Mouse (Mus musculus) forebrain, embryonic 14.5 days (tissue): ENCODE data around the gene Ctsw. TPM values are rescaled to one million over a fixed set of nuclear protein-coding genes. Genes with fewer than 3 reads are reported as not detected.

Experiments used
- ATAC-seq: fragments of 200-750 bp; cut with Nextera tagmentation; 2 replicates; pipeline ENCODE4 v1.8.0; 2017; ENCODE audit warnings: mild to moderate bottlenecking, moderate library complexity
- DNase-seq: peaks from one replicate; pipeline ENCODE4 v3.0.0-alpha.2; 2015; ENCODE audit warnings: low spot score
- H3K27ac ChIP-seq: fragments of 300-500 bp; sonication (generic); 2 replicates; pipeline ENCODE4 v1.5.1; 2014; ENCODE audit warnings: low read depth, mild to moderate bottlenecking, control low read depth, low read length, moderate library complexity
- H3K27me3 ChIP-seq: fragments of 300-500 bp; sonication (generic); replicated peaks from 2 replicates; pipeline ENCODE4 v1.6.1; 2014; ENCODE audit warnings: low read length, control low read depth, mixed read lengths; ENCODE audit not compliant: control insufficient read depth, insufficient read depth
- H3K36me3 ChIP-seq: fragments of 300-500 bp; sonication (generic); 2 replicates; pipeline ENCODE4 v1.6.1; 2014; ENCODE audit warnings: low read length, control low read depth; ENCODE audit not compliant: control insufficient read depth, insufficient read depth
- H3K4me1 ChIP-seq: fragments of 300-500 bp; sonication (generic); 2 replicates; pipeline ENCODE4 v1.6.1; 2014; ENCODE audit warnings: antibody characterized with exemption, low read length, control low read depth; ENCODE audit not compliant: control insufficient read depth, insufficient read depth
- H3K4me2 ChIP-seq: fragments of 300-500 bp; sonication (generic); 2 replicates; pipeline ENCODE4 v1.6.1; 2014; ENCODE audit warnings: mild to moderate bottlenecking, control low read depth, low read length
- H3K4me3 ChIP-seq: fragments of 300-500 bp; sonication (generic); 2 replicates; pipeline ENCODE4 v1.5.1; 2014; ENCODE audit warnings: low read depth, low read length, control low read depth
- H3K9ac ChIP-seq: fragments of 300-500 bp; sonication (generic); 2 replicates; pipeline ENCODE4 v1.6.1; 2014; ENCODE audit warnings: mild to moderate bottlenecking, low read length, control low read depth, moderate library complexity
- H3K9me3 ChIP-seq: fragments of 300-500 bp; sonication (generic); replicated peaks from 2 replicates; pipeline ENCODE4 v1.6.1; 2016; ENCODE audit warnings: low read length, control low read depth, mixed read lengths; ENCODE audit not compliant: control insufficient read depth
- WGBS: fragments of 180-500 bp; shearing (Covaris S2); extraction: QIAGEN DNeasy Blood & Tissue Kit; methylation state at CpG from one replicate; pipeline ENCODE4 v1.1.7; 2014; 5-methylcytosine and 5-hydroxymethylcytosine counted together
- polyA plus RNA-seq: library from polyadenylated mRNA; unstranded; fragments of >200 nt; fragmentation: Nextera tagmentation; extraction: Ambion mirVana; gene quantifications from 2 replicates; pipeline ENCODE4 v1.2.1, GENCODE M21; 2014

Ctsw gene
- polyA plus RNA-seq, 1 experiment from 2014 or later = 5.3 TPM

GRCm38 (mm10) chr19:5460465-5460911 is 7.8 kb downstream of the Ctsw start, which contains the start of gene Fibp:
Gene Fibp, plus strand, starts transcription at chr19:5460615.
- Histone ChIP-seq H3K4me3 (peak within 1 kb of the TSS; percentile 81), H3K4me2 (peak within 1 kb of the TSS; percentile 92), H3K9me3 (no peaks in the 10 kb centered on the region), H3K36me3 (peaks cover 33% of the 10 kb centered on the region), H3K9ac (peak within 1 kb of the TSS; percentile 80), H3K4me1 (peaks cover 30% of the 10 kb centered on the region), H3K27ac (peak within 1 kb of the TSS; percentile 55), H3K27me3 (no peaks in the 10 kb centered on the region)
- peak; percentile 94 for DNase-seq
- peak; percentile 54 for ATAC-seq
- WGBS = 1% methylated on average over 32 of the region's 32 CpGs

DNA sequence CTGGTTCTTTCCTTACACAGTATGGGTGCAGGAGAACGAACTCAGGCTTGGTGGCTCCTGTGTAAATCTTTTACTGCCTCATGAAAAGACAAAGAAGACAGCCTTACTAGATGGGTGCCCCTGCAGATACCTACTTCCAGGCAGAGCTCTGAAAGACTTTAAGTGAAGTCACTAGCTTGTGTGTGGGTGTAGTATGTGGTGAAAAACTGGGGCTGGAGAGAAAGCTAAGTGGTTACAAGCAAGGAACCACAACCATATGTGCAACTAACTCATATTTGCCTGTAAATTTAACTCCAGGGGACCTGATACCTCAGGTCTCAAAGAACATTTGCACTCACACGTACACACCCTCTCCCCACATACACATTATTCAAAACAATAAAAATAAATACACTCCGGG is 8.4 kb downstream of the Ctsw start:
- 29% methylated on average over 3 of the region's 3 CpGs for WGBS
- Histone ChIP-seq H3K27ac (peak overlapping the region; percentile 55; the same call in 1 of the 2 replicates), H3K4me2 (peak overlapping the region; percentile 92), H3K9ac (peak overlapping the region; percentile 80), H3K9me3 (no peaks in the 10 kb centered on the region), H3K36me3 (peaks cover 27% of the 10 kb centered on the region), H3K4me3 (peak overlapping the region; percentile 81), H3K4me1 (peaks cover 34% of the 10 kb centered on the region), H3K27me3 (no peaks in the 10 kb centered on the region)
- DNase-seq = no peak
- no peak for ATAC-seq

DNA sequence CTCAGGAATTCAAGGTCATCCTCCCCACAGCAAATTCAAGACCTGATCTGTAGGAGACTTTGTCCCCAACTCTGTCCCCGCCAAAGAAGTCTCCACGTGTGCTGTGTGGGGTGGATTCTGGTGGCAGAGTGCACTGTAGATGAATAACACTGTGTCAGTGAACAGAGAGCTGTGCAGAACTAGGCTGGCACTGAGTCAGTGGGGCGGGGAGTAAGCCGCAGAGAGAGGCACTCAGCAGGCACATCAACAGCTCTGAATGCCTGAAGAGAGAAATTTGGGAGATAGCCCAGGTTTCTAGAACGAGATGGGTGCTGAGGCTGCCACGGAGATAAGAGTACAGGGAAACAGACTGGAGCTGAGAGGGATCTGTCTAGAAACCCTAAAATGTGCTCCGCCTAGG is 9.3 kb downstream of the Ctsw start:
- Histone ChIP-seq H3K4me1 (peaks cover 32% of the 10 kb centered on the region), H3K27ac (no peak overlapping the region), H3K4me2 (no peak overlapping the region), H3K9me3 (no peaks in the 10 kb centered on the region), H3K27me3 (no peaks in the 10 kb centered on the region), H3K9ac (no peak overlapping the region), H3K36me3 (peaks cover 21% of the 10 kb centered on the region), H3K4me3 (no peak overlapping the region)
- ATAC-seq = no peak
- 60% methylated on average over 7 of the region's 7 CpGs for WGBS
- DNase-seq = no peak

- Histone ChIP-seq H3K4me3 (peak within 1 kb of the TSS; percentile 74), H3K4me1 (peaks cover 30% of the 10 kb centered on the region), H3K27ac (peak within 1 kb of the TSS; percentile 94), H3K4me2 (peak within 1 kb of the TSS; percentile 88), H3K9me3 (no peaks in the 10 kb centered on the region), H3K36me3 (peaks cover 14% of the 10 kb centered on the region), H3K9ac (peak within 1 kb of the TSS; percentile 88), H3K27me3 (no peaks in the 10 kb centered on the region)
- DNase-seq = no peak
- peak; percentile 14 for ATAC-seq
- 13% methylated on average over 14 of the region's 14 CpGs for WGBS
Observed at GRCm38 (mm10) chr19:5457746-5458442, 10.4 kb downstream of the Ctsw start, which contains the start of gene Ccdc85b. Gene Ccdc85b, minus strand, starts transcription at chr19:5457894.

DNA sequence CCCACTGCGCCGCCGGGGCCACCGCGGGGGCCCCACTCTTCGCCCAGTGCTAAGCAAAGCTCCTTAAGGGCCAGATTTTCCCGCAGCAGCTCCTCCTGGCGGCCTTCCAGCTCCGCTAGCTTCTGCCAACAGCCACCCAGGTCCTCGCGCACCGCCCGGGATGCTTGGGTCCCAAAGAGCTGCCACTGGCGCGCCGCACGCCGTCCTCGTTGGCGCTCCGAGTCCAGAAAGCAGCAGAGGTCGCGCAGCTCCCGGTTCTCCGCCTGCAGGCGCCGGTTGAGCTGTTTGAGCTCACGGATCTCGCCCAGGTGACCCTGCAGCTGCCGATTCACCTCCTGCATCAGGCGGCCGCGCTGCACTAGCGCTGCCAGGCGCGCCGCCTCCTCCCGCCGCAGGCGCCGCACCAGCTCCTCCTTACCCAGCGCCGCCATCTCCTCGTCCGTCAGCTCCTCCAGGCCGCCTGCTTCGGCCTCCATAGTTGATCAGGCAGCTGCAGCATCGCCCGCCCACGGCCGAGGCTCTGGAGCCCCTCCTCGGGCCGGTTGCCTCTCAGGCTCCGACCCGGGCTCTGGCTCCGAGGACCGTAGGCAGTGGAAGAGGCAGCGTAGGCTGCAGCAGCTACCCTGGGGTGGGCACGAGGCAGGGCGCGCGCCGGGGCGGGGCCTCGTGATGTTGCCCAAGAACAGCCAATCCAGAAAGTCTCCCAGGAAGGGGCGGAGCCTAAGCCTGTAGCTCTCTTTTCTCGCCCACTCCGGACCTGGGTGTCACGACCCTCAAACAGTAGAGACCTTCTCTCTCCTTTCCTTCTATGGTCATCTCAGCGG is 11.2 kb downstream of the Ctsw start:
- DNase-seq (peak; percentile 97), ATAC-seq (peak; percentile 96)
- no peaks in the 10 kb centered on the region for H3K9me3 ChIP-seq
- under 1% methylated on average over 64 of the region's 70 CpGs for WGBS
- H3K27ac ChIP-seq = peak overlapping the region; percentile 94
- peak overlapping the region; percentile 74 for H3K4me3 ChIP-seq
- peak overlapping the region; percentile 88 for H3K9ac ChIP-seq
- peaks cover 7% of the 10 kb centered on the region; the same call in 1 of the 2 replicates for H3K36me3 ChIP-seq
- H3K27me3 ChIP-seq = no peaks in the 10 kb centered on the region
- peak overlapping the region; percentile 88 for H3K4me2 ChIP-seq
- peaks cover 30% of the 10 kb centered on the region for H3K4me1 ChIP-seq

GRCm38 (mm10) chr19:5456241-5456921 is 11.9 kb downstream of the Ctsw start:
- H3K4me2 ChIP-seq = peak overlapping the region; percentile 88
- H3K9me3 ChIP-seq = no peaks in the 10 kb centered on the region
- peaks cover 29% of the 10 kb centered on the region for H3K4me1 ChIP-seq
- DNase-seq (no peak), ATAC-seq (no peak)
- 4% methylated on average over 26 of the region's 26 CpGs for WGBS
- H3K36me3 ChIP-seq = peaks cover 3% of the 10 kb centered on the region; the same call in 1 of the 2 replicates
- peak overlapping the region; percentile 88 for H3K9ac ChIP-seq
- H3K27me3 ChIP-seq = no peaks in the 10 kb centered on the region
- peak overlapping the region; percentile 74 for H3K4me3 ChIP-seq
- peak overlapping the region; percentile 94 for H3K27ac ChIP-seq

DNA sequence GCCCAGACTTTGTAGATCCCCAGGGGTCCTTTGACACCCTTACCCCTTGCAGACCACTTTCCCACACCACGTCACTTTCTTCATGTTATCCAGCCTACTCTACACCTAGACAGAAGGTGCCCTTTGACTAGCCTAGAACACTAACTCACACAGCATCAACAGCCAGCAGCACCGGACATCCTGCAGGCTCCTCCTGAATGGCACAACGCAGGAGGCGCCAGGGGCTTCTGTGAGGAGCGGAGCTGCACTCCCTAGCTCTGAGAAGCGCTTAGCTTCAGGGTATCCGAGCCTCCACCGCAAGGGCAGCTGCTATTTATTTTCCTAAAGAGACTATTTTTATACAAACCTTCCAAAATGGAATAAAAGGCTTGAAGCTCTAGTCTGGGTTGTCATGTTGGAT is 12.7 kb downstream of the Ctsw start:
- H3K4me3 ChIP-seq = 0 out of 2 replicates have a peak overlapping the region, but pooled peaks have one; percentile 74
- WGBS = 67% methylated on average over 8 of the region's 8 CpGs
- H3K9me3 ChIP-seq = no peaks in the 10 kb centered on the region
- H3K36me3 ChIP-seq = peaks cover 3% of the 10 kb centered on the region; the same call in 1 of the 2 replicates
- H3K27ac ChIP-seq = no peak overlapping the region
- H3K4me1 ChIP-seq = peaks cover 24% of the 10 kb centered on the region
- H3K4me2 ChIP-seq = peak overlapping the region; percentile 88
- DNase-seq (no peak), ATAC-seq (no peak)
- peak overlapping the region; percentile 88 for H3K9ac ChIP-seq
- no peaks in the 10 kb centered on the region for H3K27me3 ChIP-seq

DNA sequence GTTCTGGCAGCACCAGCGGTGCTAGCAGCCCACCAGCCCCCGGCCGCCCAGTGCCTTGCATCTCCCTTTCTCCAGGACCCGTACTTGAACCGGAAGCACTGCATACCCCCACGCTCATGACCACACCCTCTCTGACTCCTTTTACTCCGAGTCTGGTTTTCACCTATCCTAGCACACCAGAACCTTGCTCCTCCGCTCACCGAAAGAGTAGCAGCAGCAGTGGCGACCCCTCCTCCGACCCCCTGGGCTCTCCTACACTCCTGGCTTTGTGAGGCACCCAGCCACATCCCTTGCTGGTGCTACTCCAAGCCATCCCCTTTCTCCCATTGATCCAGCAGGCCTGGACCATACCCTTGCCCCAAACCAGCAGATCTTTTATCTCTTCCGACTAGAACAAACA is 13.3 kb downstream of the Ctsw start:
- H3K4me3 ChIP-seq = no peak overlapping the region
- 86% methylated on average over 12 of the region's 12 CpGs for WGBS
- no peak overlapping the region for H3K27ac ChIP-seq
- no peak for ATAC-seq
- H3K4me1 ChIP-seq = peaks cover 23% of the 10 kb centered on the region
- H3K27me3 ChIP-seq = no peaks in the 10 kb centered on the region
- no peak for DNase-seq
- peak overlapping the region; percentile 88 for H3K4me2 ChIP-seq
- H3K36me3 ChIP-seq = peaks cover 3% of the 10 kb centered on the region; the same call in 1 of the 2 replicates
- no peaks in the 10 kb centered on the region for H3K9me3 ChIP-seq
- no peak overlapping the region for H3K9ac ChIP-seq
